Mouse (Mus musculus) megakaryocyte, embryonic 14.5 days (primary cell): ENCODE data around the gene Olfr963.

Source experiments
- FLI1 ChIP-seq: IDR thresholded peaks from 2 replicates; pipeline ENCODE4 v1.6.1; 2012; ENCODE audit warnings: low read length, inconsistent platforms, mixed read lengths
- GATA1 ChIP-seq: IDR thresholded peaks from 3 replicates; pipeline ENCODE4 v1.6.1; 2012; ENCODE audit warnings: mixed read lengths, low read length, inconsistent platforms, borderline replicate concordance

- TF ChIP-seq GATA1 (no peak), FLI1 (no peak)
Observed at GRCm38 (mm10) chr9:39623783-39624182, 43.2 kb upstream of the Olfr963 start.
